Mouse (Mus musculus) bone marrow, adult 2 months (tissue): ENCODE results near the gene Iqsec3. TPM values are rescaled to one million over a fixed set of nuclear protein-coding genes. Genes with fewer than 3 reads are reported as not detected.

Experiments
- H3K27ac ChIP-seq: fragments of 200-500 bp; 2 replicates; pipeline ENCODE4 v1.5.1; 2012; ENCODE audit warnings: low read depth, mild to moderate bottlenecking, control low read depth, inconsistent platforms, low read length; ENCODE audit not compliant: control insufficient read depth, poor library complexity, insufficient read depth
- H3K4me1 ChIP-seq: fragments of 200-500 bp; 2 replicates; pipeline ENCODE4 v1.6.1; 2011; ENCODE audit warnings: low read length; ENCODE audit not compliant: control insufficient read depth, insufficient read depth
- H3K4me3 ChIP-seq: fragments of 200-500 bp; replicated peaks from 2 replicates; pipeline ENCODE3; 2011; ENCODE audit warnings: mild to moderate bottlenecking, low read depth, low read length, control low read depth; ENCODE audit not compliant: control insufficient read depth
- CTCF ChIP-seq: fragments of 200-500 bp; IDR thresholded peaks from 2 replicates; pipeline ENCODE4 v1.5.1; 2011; ENCODE audit warnings: low read length, control low read depth; ENCODE audit not compliant: control insufficient read depth, insufficient read depth
- POLR2A ChIP-seq: fragments of 200-500 bp; IDR thresholded peaks from 2 replicates; pipeline ENCODE4 v1.6.1; 2011; ENCODE audit warnings: low read depth, mild to moderate bottlenecking, control low read depth, low read length, borderline replicate concordance; ENCODE audit not compliant: control insufficient read depth
- WGBS: fragments of 180-500 bp; shearing (Covaris S2); methylation state at CpG from one replicate; pipeline ENCODE4 v1.1.7; 2018; 5-methylcytosine and 5-hydroxymethylcytosine counted together
- polyA plus RNA-seq: library from polyadenylated mRNA; stranded (reverse); fragments of >200 nt; gene quantifications from 2 replicates; pipeline ENCODE4 v1.2.4, GENCODE M21; 2011; ENCODE audit warnings: low replicate concordance; ENCODE audit not compliant: missing spikeins, insufficient read depth, insufficient read length

The Iqsec3 gene
- polyA plus RNA-seq, 1 experiment, result not detected

DNA sequence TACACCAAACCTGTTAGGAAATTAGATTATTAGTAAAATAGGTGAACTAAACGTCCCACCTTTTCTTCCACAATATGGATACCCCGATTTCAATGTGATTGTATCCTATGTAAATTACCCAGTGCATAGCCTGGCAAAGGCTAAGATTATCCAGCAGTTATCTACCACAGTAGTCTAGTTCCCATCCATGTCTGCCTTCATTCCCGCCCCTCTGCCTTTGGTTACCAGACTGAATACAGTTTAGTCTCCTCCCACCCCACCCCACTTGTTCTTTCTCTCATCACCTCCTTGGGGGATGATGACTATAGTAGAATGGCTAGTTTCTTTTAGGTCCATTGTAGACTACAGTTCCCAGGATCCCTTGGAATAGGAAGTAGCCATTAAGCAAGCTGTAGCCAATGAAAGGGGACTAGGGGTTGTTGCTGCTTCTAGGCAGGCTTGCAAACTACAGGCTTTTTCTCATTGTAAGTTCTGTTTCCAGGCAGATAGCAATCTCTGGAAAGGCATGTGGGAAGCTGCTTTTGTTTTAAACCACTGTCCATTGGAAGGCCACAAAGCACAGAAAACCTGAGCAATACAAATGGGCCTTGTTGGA, 27.7 kb upstream of the Iqsec3 start:
- Histone ChIP-seq H3K4me3 (no peak overlapping the region), H3K4me1 (no peaks in the 10 kb centered on the region), H3K27ac (no peak overlapping the region)
- TF ChIP-seq CTCF (no peak), POLR2A (no peak)
- whole genome bisulfite sequencing, result 59% methylated on average over 3 of the region's 3 CpGs

DNA sequence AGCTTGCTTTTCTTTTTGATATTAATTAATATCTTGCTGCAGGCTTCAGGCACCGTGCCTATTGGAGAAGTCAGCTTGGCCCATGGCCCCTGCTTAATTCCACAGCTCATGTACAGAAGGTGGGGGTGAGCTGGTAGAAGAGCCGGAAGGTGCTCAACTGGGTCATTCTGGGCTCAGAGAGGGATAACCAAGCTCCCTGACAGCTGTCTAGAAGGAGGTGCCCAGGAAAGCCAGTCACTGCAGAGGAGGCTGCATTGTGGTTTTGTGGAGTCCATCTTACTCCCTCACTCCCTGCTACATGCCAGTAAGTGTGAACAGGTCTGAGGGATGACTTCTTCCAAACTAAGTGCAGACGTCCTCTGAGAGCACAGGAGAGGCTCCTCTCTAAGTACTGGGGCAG, 26.4 kb upstream of the Iqsec3 start:
- no peak overlapping the region for H3K27ac ChIP-seq
- no peaks in the 10 kb centered on the region for H3K4me1 ChIP-seq
- no peak overlapping the region for H3K4me3 ChIP-seq
- 72% methylated on average over 3 of the region's 3 CpGs for WGBS
- TF ChIP-seq POLR2A (no peak), CTCF (no peak)

DNA sequence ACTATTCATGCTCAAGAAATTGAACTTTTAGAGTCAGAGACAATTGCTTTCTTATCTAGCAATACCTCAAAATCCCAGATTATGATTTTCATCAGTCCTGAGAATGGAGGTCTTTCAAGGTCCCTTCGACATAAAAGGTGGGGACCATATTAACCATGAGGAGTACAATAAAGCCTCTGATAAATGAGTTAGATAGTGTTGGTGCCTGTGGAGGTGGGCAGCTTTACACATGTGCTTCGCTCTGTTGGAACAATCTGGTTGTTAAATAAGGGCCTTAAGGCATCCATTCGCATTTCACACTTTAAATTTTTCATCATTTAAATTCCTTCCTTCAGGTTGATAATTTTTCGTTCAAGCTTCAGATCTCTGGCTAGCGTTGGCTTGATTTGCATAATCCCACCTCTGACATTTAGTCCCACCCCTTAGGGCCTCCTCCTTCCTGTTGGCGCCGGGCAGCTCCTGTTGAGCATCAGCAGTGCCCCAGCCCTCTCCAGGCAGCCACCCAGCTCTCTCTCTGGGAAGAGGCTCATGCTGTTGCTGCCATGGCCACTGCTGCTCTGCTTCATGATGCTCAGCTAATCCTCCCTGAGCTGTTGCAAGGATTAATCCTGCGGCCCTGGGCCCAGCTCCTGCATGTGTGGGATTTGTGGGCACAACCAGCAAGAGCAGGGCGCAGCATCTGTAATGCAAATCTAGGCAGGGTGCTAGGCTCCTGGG, 25.5 kb upstream of the Iqsec3 start:
- 21% methylated on average over 9 of the region's 9 CpGs for WGBS
- Histone ChIP-seq H3K4me3 (no peak overlapping the region), H3K4me1 (no peaks in the 10 kb centered on the region), H3K27ac (no peak overlapping the region)
- no peak for TF ChIP-seq CTCF
- TF ChIP-seq POLR2A, result no peak

DNA sequence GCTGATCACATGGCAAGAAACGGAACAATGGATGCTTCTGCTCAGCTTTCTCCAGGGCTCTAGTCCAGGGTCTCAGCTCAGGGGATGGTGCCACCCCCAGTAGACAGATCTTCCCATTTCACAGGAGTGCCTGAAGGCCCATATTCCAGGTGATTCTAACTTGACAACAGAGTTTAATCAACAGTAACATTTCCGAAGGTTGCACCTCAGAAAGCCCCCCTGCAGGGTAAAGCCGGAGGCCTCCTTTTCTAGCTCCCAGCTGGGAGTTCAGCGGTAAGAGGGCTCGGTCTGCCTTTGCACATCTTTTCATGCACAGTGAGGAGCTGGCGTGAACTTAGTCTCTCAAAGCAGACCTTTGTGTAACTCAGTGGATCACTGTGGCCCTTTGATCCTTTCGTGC, 22.1 kb upstream of the Iqsec3 start:
- no peak overlapping the region for H3K4me3 ChIP-seq
- WGBS, result 63% methylated on average over 7 of the region's 7 CpGs
- no peak overlapping the region for H3K27ac ChIP-seq
- TF ChIP-seq CTCF (no peak), POLR2A (no peak)
- H3K4me1 ChIP-seq, result no peaks in the 10 kb centered on the region

DNA sequence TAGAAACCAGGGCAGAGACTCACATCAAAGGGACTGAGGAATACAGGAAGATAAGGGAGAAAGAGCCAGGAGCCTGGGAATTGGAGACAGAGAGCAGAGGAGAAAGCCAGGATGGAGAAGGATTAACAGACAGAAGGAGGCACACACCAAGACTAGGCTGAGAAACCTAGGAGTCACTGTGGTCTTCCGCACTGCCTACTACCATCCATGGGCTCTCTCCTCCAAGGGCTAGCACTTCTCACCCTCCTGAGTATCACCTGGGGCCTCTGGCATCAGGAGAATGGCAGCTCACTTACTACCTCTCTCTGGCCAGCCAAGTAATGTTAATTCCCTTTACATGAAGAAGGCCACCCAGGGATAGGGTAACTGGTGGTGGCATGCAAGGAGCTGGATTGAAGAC, 21.5 kb upstream of the Iqsec3 start:
- Histone ChIP-seq H3K4me3 (no peak overlapping the region), H3K4me1 (no peaks in the 10 kb centered on the region), H3K27ac (no peak overlapping the region)
- TF ChIP-seq CTCF (no peak), POLR2A (no peak)
- WGBS, result 87% methylated on average over 1 of the region's 1 CpGs

DNA sequence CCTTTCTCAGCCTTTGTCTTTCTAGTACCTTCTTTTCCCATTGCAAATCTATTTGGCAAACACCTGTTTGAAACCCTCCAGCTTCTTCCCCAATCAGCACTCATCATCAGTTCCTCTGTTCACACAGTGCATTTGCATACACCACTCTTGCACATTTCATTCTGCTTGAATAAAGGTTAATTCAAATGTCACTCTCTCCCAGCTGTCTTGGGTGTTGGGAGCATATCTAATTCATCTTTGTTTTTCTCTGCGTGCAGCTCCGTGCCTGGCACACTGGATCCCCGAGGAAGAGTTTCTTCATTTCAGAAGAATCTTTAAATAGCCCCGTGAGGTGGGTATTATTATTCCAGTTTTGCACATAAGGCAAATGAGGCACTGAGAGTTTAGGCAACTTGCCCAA, 20.8 kb upstream of the Iqsec3 start:
- WGBS, result 81% methylated on average over 4 of the region's 4 CpGs
- Histone ChIP-seq H3K4me3 (no peak overlapping the region), H3K4me1 (no peaks in the 10 kb centered on the region), H3K27ac (no peak overlapping the region)
- no peak for TF ChIP-seq CTCF
- TF ChIP-seq POLR2A, result no peak

DNA sequence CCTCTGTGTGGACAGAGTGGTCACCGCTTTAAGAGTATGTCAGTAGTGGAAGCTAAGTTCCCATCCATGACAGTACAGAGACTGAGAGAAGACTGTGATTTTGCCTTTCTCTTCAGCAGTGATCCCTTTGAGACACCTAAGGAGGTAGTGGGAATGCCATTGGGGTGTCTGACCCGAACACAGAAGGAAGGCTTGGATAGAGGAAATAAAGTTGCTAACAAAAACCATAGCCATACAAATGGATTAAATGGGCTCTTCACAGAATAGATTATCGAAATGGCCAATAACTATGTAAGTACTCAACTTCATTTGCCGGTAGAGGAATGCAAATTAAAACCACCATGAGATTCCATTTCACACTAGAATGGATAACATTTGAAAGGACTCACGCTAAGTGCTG, 17.9 kb upstream of the Iqsec3 start:
- 76% methylated on average over 5 of the region's 5 CpGs for WGBS

DNA sequence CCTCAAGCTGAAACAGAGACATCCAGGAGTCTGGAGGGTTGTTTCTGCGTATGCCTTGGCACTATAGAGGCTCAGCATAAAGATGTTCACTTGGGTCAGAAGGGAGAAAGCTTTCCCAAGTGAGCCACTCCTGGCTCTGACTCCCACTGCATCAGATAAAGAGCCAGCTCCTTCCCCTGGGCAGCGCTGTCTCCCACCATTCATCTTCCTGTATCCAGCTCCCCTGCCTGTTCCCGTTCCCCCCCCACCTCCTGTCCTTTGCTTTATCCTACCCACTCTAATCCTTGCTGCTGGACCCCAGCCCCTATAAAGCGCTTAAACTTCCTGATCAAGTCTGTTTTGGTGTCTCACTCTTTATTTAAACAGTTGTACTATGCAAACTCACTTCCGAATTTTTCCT, 1.2 kb downstream of the Iqsec3 start:
- Histone ChIP-seq H3K4me1 (no peaks in the 10 kb centered on the region), H3K4me3 (no peak overlapping the region), H3K27ac (no peak overlapping the region)
- TF ChIP-seq POLR2A (no peak), CTCF (no peak)
- 33% methylated on average over 5 of the region's 5 CpGs for WGBS

More for the DNA sequence above, 17.9 kb upstream of the Iqsec3 start:
- H3K4me1 ChIP-seq, result no peaks in the 10 kb centered on the region
- H3K4me3 ChIP-seq, result no peak overlapping the region
- TF ChIP-seq POLR2A (no peak), CTCF (no peak)
- H3K27ac ChIP-seq, result no peak overlapping the region

DNA sequence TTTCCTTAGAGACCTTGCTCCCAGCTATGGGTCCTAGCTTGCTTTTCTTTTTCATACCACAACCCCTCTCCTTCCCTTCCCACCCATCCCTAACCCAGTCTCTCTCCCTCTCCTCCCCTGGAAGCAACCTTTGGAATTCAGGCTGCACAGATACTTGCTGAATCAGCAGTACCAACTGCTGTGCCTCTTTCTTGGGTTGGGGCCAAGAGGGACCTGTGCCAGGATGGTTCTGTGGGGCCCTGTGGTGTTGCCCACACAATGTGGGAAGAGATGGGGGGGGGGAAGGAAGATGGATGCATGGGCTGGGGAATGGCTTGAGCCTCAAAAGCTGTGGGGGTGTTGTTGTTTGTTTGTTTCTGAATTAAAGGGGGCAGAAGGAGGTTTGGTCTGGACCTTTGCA, 5.2 kb downstream of the Iqsec3 start:
- H3K4me1 ChIP-seq, result no peaks in the 10 kb centered on the region
- H3K27ac ChIP-seq, result no peak overlapping the region
- TF ChIP-seq CTCF (no peak), POLR2A (no peak)
- H3K4me3 ChIP-seq, result no peak overlapping the region
